Mouse (Mus musculus) C2C12 (cell line): ENCODE measurements around the gene Spocd1. TPM values are rescaled to one million over a fixed set of nuclear protein-coding genes. Genes with fewer than 3 reads are reported as not detected.
"Not testable (repeated sequence)": the region's sequence is repeated elsewhere in the genome, so short reads cannot be mapped to it uniquely, and the experiment has no call there.

Source experiments
- H3K27me3 ChIP-seq: one replicate; pipeline ENCODE4 v1.6.1; 2011; ENCODE audit not compliant: control insufficient read depth, insufficient read depth, insufficient read length
- H3K36me3 ChIP-seq: one replicate; pipeline ENCODE4 v1.6.1; 2011; ENCODE audit not compliant: control insufficient read depth, insufficient read depth
- H3K4me3 ChIP-seq: one replicate; pipeline ENCODE4 v1.5.1; 2011; ENCODE audit warnings: mild to moderate bottlenecking, control low read depth; ENCODE audit not compliant: poor library complexity, insufficient read depth, severe bottlenecking
- H3K79me2 ChIP-seq: one replicate; pipeline ENCODE4 v1.6.1; 2011; ENCODE audit not compliant: control insufficient read depth, insufficient read depth
- H3K79me3 ChIP-seq: one replicate; pipeline ENCODE4 v1.6.1; 2011; ENCODE audit warnings: low read depth, control low read depth
- H3ac ChIP-seq: one replicate; pipeline ENCODE3; 2011; ENCODE audit warnings: low read depth; ENCODE audit not compliant: control insufficient read depth, insufficient read length
- CEBPB ChIP-seq: IDR thresholded peaks from one replicate; pipeline ENCODE4 v1.6.1; 2011; ENCODE audit warnings: low read depth, mild to moderate bottlenecking, control low read depth, moderate library complexity
- CTCF ChIP-seq: IDR thresholded peaks from one replicate; pipeline ENCODE4 v1.5.1; 2011; ENCODE audit not compliant: control insufficient read depth, insufficient read depth, insufficient read length
- FOSL1 ChIP-seq: IDR thresholded peaks from one replicate; pipeline ENCODE4 v1.8.0; 2011; ENCODE audit warnings: mild to moderate bottlenecking, low read length; ENCODE audit not compliant: poor library complexity, insufficient read depth, severe bottlenecking
- MAX ChIP-seq: IDR thresholded peaks from one replicate; pipeline ENCODE4 v1.6.1; 2011; ENCODE audit warnings: mild to moderate bottlenecking, control low read depth
- MYOD1 ChIP-seq: IDR thresholded peaks from one replicate; pipeline ENCODE4 v1.6.1; 2011; ENCODE audit warnings: low read depth; ENCODE audit not compliant: control insufficient read depth, insufficient read length
- MYOG ChIP-seq: IDR thresholded peaks from one replicate; pipeline ENCODE4 v1.6.1; 2011; ENCODE audit not compliant: control insufficient read depth, insufficient read length; ENCODE audit errors: extremely low read depth
- USF1 ChIP-seq: IDR thresholded peaks from one replicate; pipeline ENCODE4 v1.6.1; 2011; ENCODE audit warnings: low read depth, mild to moderate bottlenecking, control low read depth, moderate library complexity
- polyA plus RNA-seq: library from polyadenylated mRNA; unstranded; fragments of >200 nt; fragmentation: generic; extraction: Trizol; gene quantifications from one replicate; pipeline ENCODE4 v1.2.1, GENCODE M21; 2012; ENCODE audit warnings: missing spikeins

Gene Spocd1
- polyA plus RNA-seq, 1 experiment = 0.02 TPM

GRCm38 (mm10) chr4:129890094-129890493 lies 39.0 kb upstream of the Spocd1 start:
- Histone ChIP-seq H3K4me3 (no peak overlapping the region), H3K79me3 (no peaks in the 10 kb centered on the region), H3K79me2 (no peaks in the 10 kb centered on the region), H3ac (no peak overlapping the region), H3K27me3 (no peaks in the 10 kb centered on the region), H3K36me3 (no peaks in the 10 kb centered on the region)
- TF ChIP-seq MYOG = no peak
- TF ChIP-seq CTCF = no peak
- TF ChIP-seq CEBPB = no peak
- no peak for TF ChIP-seq USF1
- no peak for TF ChIP-seq FOSL1
- TF ChIP-seq MAX = no peak
- no peak for TF ChIP-seq MYOD1

GRCm38 (mm10) chr4:129894861-129895260 lies 34.2 kb upstream of the Spocd1 start:
- H3ac ChIP-seq = no peak overlapping the region
- TF ChIP-seq CEBPB (no peak), MAX (no peak), MYOG (no peak), MYOD1 (no peak), CTCF (no peak), FOSL1 (no peak), USF1 (no peak)
- H3K27me3 ChIP-seq = no peaks in the 10 kb centered on the region
- H3K4me3 ChIP-seq = no peak overlapping the region
- H3K36me3 ChIP-seq = no peaks in the 10 kb centered on the region
- no peaks in the 10 kb centered on the region for H3K79me3 ChIP-seq
- no peaks in the 10 kb centered on the region for H3K79me2 ChIP-seq

- H3K4me3 ChIP-seq, H3K36me3 ChIP-seq, H3K79me2 ChIP-seq, H3K27me3 ChIP-seq, H3ac ChIP-seq, H3K79me3 ChIP-seq: not testable (repeated sequence)
Observed at GRCm38 (mm10) chr4:129898815-129899214, 30.2 kb upstream of the Spocd1 start.

- H3K79me3 ChIP-seq = no peaks in the 10 kb centered on the region
- H3ac ChIP-seq = no peak overlapping the region
- H3K36me3 ChIP-seq = no peaks in the 10 kb centered on the region
- no peak for TF ChIP-seq MYOG
- TF ChIP-seq USF1 = no peak
- TF ChIP-seq MAX = no peak
- TF ChIP-seq MYOD1 = no peak
- no peak for TF ChIP-seq FOSL1
- TF ChIP-seq CTCF = no peak
- no peak for TF ChIP-seq CEBPB
- H3K27me3 ChIP-seq = no peaks in the 10 kb centered on the region
- H3K79me2 ChIP-seq = no peaks in the 10 kb centered on the region
- H3K4me3 ChIP-seq = no peak overlapping the region
Observed at GRCm38 (mm10) chr4:129902394-129902793, 26.7 kb upstream of the Spocd1 start.

GRCm38 (mm10) chr4:129903577-129903976 lies 25.5 kb upstream of the Spocd1 start:
- Histone ChIP-seq H3K4me3 (no peak overlapping the region), H3K79me2 (no peaks in the 10 kb centered on the region), H3ac (no peak overlapping the region), H3K36me3 (no peaks in the 10 kb centered on the region), H3K79me3 (no peaks in the 10 kb centered on the region), H3K27me3 (no peaks in the 10 kb centered on the region)
- TF ChIP-seq MAX = no peak
- no peak for TF ChIP-seq FOSL1
- TF ChIP-seq CTCF = no peak
- TF ChIP-seq CEBPB = no peak
- TF ChIP-seq MYOD1 = no peak
- no peak for TF ChIP-seq MYOG

- Histone ChIP-seq H3K4me3 (no peak overlapping the region), H3ac (no peak overlapping the region), H3K79me2 (no peaks in the 10 kb centered on the region), H3K79me3 (no peaks in the 10 kb centered on the region), H3K27me3 (no peaks in the 10 kb centered on the region), H3K36me3 (no peaks in the 10 kb centered on the region)
- TF ChIP-seq MAX = no peak
Observed at GRCm38 (mm10) chr4:129905032-129905431, 24.0 kb upstream of the Spocd1 start.

GRCm38 (mm10) chr4:129906016-129906415 lies 23.0 kb upstream of the Spocd1 start:
- no peaks in the 10 kb centered on the region for H3K36me3 ChIP-seq

More at GRCm38 (mm10) chr4:129906016-129906415, 23.0 kb upstream of the Spocd1 start:
- no peaks in the 10 kb centered on the region for H3K27me3 ChIP-seq
- H3K4me3 ChIP-seq = no peak overlapping the region
- no peaks in the 10 kb centered on the region for H3K79me2 ChIP-seq
- no peak overlapping the region for H3ac ChIP-seq
- H3K79me3 ChIP-seq = no peaks in the 10 kb centered on the region
- TF ChIP-seq MYOG (no peak), MYOD1 (no peak), FOSL1 (no peak), CTCF (no peak), CEBPB (no peak), USF1 (no peak)
